Mouse (Mus musculus): Measurements from ENCODE around the gene Amd1.

GRCm38 (mm10) chr10:40350245-40350932, 48.4 kb upstream of the Amd1 start:
- TF ChIP-seq POLR2A (IDR thresholded peaks at IDR 0.05; ENCODE audit: borderline replicate concordance, extremely low read depth, insufficient read depth, insufficient read length, poor library complexity, severe bottlenecking) (no peak), CTCF (IDR thresholded peaks at IDR 0.05; ENCODE audit: borderline replicate concordance, extremely low read depth, insufficient read depth, insufficient read length) (no peak)

Measured in brain, embryonic 14.5 days (tissue).